Mouse (Mus musculus) thymus, adult 18-20 months (tissue): ENCODE results near the gene Kiss1r.

Experiments
- DNase-seq, 2 experiments: peaks; one replicate each; pipeline ENCODE4 v3.0.0; 2022; ENCODE audit warnings: mixed read lengths in 2 of 2

Kiss1r gene

DNA sequence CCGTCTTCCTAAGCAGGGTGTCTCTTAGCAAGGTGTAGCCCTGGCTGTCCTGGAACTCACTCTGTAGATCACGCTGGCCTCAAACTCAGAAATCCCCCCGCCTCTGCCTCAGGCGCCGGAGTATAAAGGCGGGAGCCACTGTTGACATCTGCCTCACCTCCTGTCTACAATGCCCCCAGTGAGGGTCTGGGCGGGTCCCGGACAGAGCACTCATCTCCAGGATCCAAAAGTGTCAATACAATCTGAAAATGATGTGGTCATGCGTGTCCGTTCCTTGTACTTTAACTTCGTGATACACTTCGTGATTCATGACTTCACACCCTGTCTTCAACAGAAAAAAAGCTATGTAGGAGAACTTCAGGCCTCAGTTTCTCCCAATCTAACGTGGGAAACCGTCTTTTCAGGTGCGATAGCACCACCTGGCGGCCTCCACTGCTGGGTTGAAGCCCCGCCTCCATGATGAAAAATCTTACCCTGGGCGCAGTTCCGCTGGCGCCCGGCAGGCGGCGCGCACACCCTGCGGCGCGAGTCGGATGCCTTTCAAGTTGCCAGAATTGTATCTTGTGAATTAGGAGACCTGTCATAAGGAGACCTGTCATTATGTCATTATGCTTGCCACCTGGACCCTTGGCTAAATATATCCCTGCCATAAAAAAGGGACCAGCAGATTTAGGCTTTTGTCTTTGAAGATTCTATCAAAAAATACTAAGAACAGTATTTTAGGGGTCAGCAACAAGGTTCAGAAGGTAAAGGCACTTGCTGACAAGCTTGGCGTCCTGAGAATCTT is 8.4 kb downstream of the Kiss1r start:
- DNase-seq, result peak; percentile 80 to 82

GRCm38 (mm10) chr10:79925785-79926490 is 9.2 kb downstream of the Kiss1r start:
- no peak for DNase-seq

DNA sequence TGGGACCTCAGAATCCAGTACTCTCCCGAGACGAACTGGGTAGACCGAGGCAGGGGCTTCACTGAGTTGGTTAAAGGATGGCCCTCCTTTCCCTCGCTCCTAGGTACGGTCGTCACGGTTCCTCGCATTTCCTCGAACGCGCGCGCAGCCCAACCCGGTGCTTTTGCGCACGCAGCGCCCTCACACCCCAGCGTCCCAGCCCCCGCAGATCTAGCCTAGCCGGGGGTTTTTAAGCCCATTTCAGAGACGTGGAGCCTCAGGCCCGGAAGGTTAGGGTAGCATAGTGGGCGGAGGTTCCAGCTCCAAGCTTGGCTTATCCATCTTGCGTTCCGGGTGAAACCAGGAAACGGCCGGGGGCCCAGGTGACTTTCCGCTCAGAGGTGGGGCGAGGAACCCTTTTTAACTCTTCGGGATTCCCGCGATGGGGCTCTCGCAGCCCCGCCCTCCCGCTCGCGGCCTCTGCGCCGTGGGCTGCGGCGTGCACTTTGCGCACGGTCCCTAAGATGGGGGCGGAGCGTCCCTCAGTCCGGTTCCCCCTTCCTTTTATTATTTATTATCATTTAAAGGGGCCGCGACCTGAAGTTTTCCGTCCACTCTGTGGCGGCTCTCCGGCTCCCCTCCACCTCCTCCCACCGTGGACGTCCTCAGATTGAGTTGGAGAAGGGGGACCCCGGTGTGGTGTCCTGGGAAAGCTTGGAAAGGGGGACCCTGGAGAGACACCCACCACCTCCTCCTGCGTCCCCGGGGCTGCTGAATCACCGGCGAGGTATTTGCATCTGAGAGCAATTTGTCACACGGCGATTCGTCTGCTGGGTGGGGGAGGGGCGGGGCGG is 9.9 kb downstream of the Kiss1r start, which contains the start of gene Arid3a:
TSS of gene Arid3a (plus strand) at position 553 of the 833 bp plus-strand sequence.
- peak; percentile 79 to 85 for DNase-seq

DNA sequence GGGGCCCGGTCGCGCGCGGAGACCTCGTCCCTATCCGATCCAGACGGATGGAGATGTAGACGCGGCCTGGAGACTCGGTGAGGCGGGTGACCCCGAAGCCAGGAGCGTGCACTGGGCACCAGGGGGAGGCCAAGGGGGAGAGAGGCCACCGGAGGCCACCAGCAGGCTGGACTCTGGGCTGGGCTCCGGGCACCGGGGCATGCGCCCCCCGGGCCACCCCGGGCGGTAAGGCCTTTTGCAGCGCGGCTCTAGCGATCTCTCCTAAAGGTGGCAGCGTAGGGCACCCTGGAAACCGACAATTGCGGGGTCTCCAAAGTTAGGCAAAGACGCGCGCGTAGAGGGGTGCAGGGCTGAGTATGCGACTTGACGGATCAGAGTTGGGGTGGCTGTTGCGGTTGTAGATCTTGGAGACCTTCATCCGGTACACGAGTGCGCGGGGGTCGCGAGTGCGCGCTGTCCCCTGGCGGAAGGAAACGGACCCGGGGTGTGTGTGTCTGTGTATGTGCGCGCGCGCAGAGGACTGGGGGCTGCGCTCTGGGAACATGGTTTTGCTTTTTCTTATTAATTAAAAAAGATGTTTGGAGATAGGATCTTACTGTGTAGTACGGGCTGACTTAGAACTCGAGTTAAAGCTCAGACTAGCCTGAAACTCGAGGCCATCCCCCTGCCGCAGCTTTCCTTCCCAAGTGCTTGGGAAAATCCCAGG is 10.7 kb downstream of the Kiss1r start:
- peak; percentile 75 to 82 for DNase-seq

DNA sequence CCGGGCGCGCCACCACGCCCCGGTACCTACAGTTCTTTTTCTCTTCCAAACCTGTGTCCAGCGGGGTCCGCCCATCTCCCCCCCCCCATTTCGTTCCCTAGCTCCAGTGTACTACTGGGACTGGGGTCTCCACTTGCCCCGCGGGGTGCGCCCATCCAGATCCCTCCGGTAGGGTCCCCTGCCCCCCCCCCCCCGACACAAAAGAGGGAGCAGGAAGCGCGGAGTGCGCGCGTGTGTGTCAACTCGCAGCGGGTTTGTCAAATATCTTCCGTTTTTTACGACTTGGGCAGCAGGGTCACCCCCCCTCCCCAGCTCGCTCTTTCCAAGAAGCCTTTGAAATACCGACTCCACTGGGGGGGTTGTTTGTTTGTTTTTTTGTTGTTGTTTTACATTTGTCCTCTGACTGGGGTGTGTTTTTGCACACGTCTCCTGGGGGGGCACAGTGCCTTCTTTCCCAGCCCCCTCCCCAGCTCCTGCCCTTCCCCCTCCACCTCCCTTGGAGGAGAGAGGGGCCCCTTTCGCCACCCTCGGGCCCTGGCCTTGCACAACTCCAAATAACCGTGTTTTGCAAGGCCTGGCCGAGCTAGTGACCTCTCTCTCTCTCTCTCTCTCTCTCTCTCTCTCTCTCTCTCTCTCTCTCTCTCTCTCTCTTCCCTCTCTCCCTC is 11.4 kb downstream of the Kiss1r start:
- no peak for DNase-seq

DNA sequence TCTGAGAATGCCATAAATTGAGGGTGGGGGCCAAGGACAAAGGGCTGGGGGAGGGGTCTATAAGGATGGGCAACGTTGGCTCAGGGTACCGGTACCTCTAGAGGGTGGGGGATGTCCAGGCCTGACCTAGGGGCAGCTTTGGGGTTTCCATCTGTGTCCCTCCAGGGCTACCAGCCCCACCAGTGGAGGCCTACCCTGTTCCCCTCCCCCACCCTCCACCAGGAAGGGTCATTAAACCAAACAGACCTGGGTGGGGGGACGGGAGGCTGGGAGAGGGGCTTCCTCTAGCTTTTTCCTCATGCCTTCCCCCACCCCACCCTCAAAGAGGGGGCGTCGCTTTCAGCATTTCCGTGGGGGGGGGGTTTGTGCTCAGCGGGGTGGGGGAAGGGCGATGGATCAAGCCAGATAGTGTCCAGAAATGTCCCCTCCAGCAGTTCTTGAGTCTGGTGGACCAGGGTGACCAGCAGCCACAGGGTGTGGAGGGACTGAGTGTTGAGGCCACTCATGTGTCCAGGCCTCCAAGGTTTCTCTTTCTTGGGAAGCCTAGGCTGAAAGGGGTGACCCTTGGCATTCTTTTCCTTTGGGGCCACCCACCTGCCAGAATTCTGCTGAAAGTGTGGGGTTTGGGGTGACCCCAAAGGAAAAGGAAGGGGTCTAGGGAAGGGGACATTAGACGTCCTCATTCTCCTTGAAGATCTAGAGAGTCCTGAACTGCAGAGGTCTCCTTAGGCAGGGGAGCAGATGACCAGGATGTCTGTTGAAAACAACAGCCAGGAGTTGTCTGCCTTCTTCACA is 12.3 kb downstream of the Kiss1r start:
- no peak for DNase-seq

DNA sequence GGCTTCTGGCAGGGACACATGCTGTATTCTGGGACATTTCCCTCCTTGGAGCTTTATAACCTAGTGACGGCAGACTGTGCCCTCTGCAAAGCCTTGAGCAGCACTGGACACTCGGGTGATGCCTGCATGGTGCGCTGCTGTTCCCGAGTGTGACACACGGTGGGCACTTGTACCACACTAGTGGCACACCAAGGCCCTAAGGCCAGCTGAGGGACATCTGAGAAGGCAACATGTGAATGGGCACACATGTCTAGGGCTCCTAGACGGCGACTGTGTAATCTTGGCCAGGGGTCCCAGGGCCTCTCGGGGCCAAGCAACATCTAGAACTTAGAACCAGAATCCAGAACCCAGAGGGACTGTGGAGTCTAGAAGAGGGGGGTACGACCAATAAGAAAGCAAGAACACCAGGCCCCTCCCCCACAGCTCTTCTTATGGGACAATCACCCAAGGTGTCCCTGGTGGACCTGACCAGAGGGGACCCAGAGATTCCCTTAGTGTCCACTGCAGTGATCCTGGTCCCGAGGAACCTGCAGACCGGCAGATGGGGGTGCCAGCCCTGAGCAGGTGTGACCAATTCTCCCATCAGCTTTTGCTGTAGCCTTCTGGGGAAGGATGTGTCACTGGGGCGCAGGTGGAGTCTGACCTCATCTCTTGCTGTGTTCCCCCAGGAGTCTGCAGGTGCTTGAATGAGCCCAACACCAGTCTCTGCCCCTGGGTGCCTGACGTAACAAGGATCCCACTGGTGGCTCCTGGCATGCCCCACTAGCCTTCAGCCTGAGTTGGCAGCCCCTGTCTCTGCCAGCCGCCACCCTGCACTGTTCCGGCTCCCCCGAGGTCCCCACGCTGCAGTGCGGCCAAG is 13.4 kb downstream of the Kiss1r start:
- no peak for DNase-seq

GRCm38 (mm10) chr10:79930826-79931186 is 14.0 kb downstream of the Kiss1r start:
- DNase-seq, result no peak

DNA sequence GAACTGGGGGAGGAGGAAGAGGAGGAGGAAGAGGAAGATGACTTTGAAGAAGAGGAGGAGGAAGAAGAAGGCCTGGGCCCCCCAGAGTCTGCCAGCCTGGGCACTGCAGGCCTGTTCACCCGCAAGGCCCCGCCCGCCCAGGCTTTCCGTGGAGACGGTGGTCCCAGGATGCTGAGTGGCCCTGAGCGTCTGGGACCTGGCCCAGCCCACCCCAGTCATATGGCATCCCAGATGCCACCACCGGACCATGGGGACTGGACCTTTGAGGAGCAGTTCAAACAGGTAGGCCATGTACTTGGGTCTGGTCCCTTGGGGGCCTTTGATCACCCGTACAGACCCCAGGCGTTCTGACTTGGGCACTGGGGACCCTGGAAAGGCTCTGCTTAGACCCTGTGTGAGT is 15.0 kb downstream of the Kiss1r start:
- no peak for DNase-seq

DNA sequence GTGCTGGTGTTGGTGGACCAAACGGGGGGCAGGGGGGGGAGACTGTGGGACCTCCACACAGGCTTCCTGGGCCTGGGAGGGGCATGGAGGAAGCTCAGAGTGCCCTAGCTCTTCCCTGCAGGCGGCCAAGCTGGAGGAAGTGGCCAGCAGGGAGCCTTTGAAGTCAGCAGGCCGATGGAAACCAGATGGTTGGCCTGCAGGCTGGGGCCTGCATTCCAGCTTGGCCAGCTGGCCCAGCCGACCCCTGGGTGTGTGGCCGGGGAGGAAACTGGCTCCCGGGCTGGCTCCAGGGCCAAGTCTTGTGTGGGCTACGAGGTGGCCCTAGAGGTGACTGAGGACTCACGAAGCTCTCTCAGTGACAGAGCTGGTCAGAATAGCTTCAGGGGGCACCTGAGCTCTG is 16.0 kb downstream of the Kiss1r start:
- no peak for DNase-seq

GRCm38 (mm10) chr10:79933145-79933679 is 16.4 kb downstream of the Kiss1r start:
- DNase-seq, result no peak

DNA sequence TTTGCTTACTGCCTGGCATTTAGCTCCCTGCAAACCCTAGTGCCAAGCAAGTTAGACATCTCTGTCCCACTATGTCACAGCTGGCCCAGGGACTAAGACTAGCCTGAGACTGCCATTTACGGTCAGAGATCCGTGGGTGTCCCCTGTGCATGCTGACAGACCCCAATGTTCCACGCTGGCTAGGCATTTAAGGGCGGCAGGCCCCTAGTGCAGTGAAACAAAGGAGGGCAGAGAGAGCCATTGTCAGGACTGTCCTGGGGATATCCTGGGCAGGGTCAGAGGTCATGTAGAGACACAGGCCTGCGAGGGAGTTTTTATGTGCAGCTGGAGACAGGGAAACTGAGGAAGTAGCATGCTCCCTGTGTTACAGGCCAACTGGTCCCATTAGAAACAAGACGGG is 17.1 kb downstream of the Kiss1r start:
- no peak for DNase-seq

- DNase-seq, result no peak
These were observed 17.5 kb downstream of the Kiss1r start for GRCm38 (mm10) chr10:79934272-79934721.

- DNase-seq, result no peak
These were observed 18.2 kb downstream of the Kiss1r start for GRCm38 (mm10) chr10:79934794-79935569.

- DNase-seq, result no peak
These were observed 19.6 kb downstream of the Kiss1r start for GRCm38 (mm10) chr10:79936284-79936910.

DNA sequence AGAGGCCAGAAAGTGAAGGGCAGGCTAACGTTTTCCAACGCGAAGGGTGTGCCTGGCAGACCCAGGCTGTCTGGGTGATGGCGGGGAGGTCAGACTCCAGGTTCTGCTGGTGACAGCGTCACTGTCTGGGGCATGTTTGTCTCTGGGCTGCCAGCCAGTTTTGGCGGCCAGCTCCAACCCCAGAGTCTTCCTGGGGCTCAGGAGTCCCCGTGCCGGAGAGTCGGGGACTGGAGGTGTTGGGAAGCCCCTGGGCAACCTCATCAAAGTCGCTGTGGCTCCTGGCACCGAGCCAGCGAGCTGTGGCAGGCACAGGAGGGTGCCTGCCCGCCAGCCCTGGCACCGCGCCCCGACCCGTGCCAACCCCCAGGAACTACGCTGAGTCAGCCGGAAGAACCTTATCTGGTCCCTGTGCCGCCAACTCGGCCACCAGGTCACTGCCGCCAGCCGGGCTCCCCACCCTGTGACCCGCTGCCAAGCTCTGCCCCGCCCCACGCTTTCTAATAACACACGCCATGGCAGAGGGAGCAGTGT is 20.2 kb downstream of the Kiss1r start:
- peak; percentile 43 to 54 for DNase-seq

- DNase-seq, result no peak
These were observed 21.2 kb downstream of the Kiss1r start for GRCm38 (mm10) chr10:79937775-79938526.

DNA sequence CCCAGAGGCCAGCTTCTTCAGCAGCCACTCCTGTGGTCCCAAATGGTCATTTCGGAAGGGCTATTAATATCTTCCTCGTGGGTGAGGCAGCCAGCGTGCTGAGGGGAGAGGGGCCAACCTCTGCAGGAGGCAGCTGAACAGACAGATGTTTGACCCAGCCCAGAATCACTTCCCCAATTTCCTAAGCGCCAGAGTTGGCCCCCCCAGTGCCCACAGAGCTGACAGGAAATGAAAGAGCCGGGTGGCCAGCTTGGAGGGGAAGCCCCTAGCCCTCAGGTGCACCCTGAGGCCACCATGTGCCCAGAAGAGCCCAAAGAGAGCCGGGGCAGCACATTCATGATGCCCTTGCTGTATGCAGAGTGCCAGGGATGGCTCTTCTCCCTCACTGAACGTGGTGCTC is 24.0 kb downstream of the Kiss1r start:
- no peak for DNase-seq
